Mouse (Mus musculus): ENCODE data around the gene Kdm2a. TPM values are rescaled to one million over a fixed set of nuclear protein-coding genes. Genes with fewer than 3 reads are reported as not detected.

Gene Kdm2a
- total and polyA plus RNA-seq, 3 experiments, result 20.3 to 55.9 TPM; not detected in 1

DNA sequence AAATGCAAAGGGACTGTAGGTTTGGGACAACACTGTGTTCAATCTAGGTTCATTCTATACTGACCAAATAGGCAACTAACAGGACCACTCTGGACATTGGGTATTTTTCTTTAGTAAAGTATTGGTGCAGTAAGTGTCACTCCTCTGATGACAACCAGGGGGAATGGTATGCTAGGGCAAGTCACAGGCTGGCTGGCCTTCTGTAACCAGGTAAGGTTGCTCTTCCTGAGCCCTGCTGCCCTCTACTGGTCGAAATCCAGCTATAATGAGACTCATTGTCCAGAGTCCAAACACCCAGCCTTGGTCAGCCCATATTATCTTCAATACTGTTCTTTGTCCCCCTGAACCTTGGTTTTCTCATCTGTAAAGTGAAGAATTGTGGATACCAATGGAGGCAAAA is 19.1 kb upstream of the Kdm2a start:
- H3K9ac ChIP-seq (ENCODE audit: control insufficient read depth, low read depth, low read length, poor library complexity, severe bottlenecking), result no peak overlapping the region
- H3K9me3 ChIP-seq (replicated peaks; ENCODE audit: insufficient read depth, low read length), result no peaks in the 10 kb centered on the region
- no peaks in the 10 kb centered on the region for H3K27me3 ChIP-seq (ENCODE audit: control insufficient read depth in 1 of 2, insufficient read depth in 2 of 2, low read length in 2 of 2)
- peaks cover 7 to 12% of the 10 kb centered on the region in 2 experiments for H3K4me1 ChIP-seq (ENCODE audit: control insufficient read depth in 1 of 2, insufficient read depth in 2 of 2, low read length in 2 of 2)
- no peaks in the 10 kb centered on the region for H3K79me2 ChIP-seq (ENCODE audit: control insufficient read depth, insufficient read depth, low read length, poor library complexity)
- TF ChIP-seq EP300 (IDR thresholded peaks at IDR 0.05; ENCODE audit: low read depth in 1 of 2, low read length in 2 of 2), result no peak
- TF ChIP-seq UBTF (IDR thresholded peaks at IDR 0.05; ENCODE audit: borderline replicate concordance, insufficient read depth, low read depth, low read length), result no peak
- no peak for TF ChIP-seq ZMIZ1 (IDR thresholded peaks at IDR 0.05; ENCODE audit: low read depth, low read length)
- TF ChIP-seq BHLHE40 (IDR thresholded peaks at IDR 0.05; ENCODE audit: borderline replicate concordance, low read depth, low read length), result no peak
- TF ChIP-seq POLR2A (IDR thresholded peaks at IDR 0.05; ENCODE audit: control insufficient read depth in 1 of 2, insufficient read depth in 1 of 2, low read depth in 1 of 2, low read length in 2 of 2, poor library complexity in 1 of 2), result no peak
- TF ChIP-seq RCOR1 (IDR thresholded peaks at IDR 0.05; ENCODE audit: low read depth, low read length), result no peak
- TF ChIP-seq RAD21 (IDR thresholded peaks at IDR 0.05; ENCODE audit: low read depth, low read length), result peak; percentile 79
- no peak for TF ChIP-seq POLR2AphosphoS5 (IDR thresholded peaks at IDR 0.05; ENCODE audit: borderline replicate concordance, low read depth, low read length)
- TF ChIP-seq ETS1 (IDR thresholded peaks at IDR 0.05; ENCODE audit: low read depth, low read length), result no peak
- TF ChIP-seq GATA1 (IDR thresholded peaks at IDR 0.05; ENCODE audit: low read depth, low read length), result no peak
- peak; percentile 74 to 89 (median 79) for TF ChIP-seq CTCF (IDR thresholded peaks at IDR 0.05 in 2 of 3, conservative IDR thresholded peaks at IDR 0.05 in 1 of 3; ENCODE audit: control insufficient read depth in 1 of 3, insufficient read depth in 1 of 3, low read depth in 2 of 3, low read length in 3 of 3, poor library complexity in 1 of 3, severe bottlenecking in 1 of 3)
- no peak for TF ChIP-seq GABPA (IDR thresholded peaks at IDR 0.05; ENCODE audit: low read depth, low read length)
- TF ChIP-seq ZC3H11A (IDR thresholded peaks at IDR 0.05; ENCODE audit: low read depth, low read length), result peak; percentile 79
- no peak for TF ChIP-seq TBP (IDR thresholded peaks at IDR 0.05; ENCODE audit: low read depth, low read length)
- TF ChIP-seq ELF1 (IDR thresholded peaks at IDR 0.05; ENCODE audit: low read depth, low read length), result no peak
- no peak for TF ChIP-seq NELFE (IDR thresholded peaks at IDR 0.05; ENCODE audit: low read depth, low read length)
- no peak for TF ChIP-seq MAZ (IDR thresholded peaks at IDR 0.05; ENCODE audit: low read depth, low read length)
- TF ChIP-seq SMC3 (IDR thresholded peaks at IDR 0.05; ENCODE audit: low read depth, low read length), result peak; percentile 80
- no peak for TF ChIP-seq ZNF384 (IDR thresholded peaks at IDR 0.05; ENCODE audit: low read depth, low read length)
- TF ChIP-seq POLR2AphosphoS2 (IDR thresholded peaks at IDR 0.05; ENCODE audit: low read length), result no peak
- TF ChIP-seq JUND (IDR thresholded peaks at IDR 0.05; ENCODE audit: low read depth, low read length), result no peak
- no peak for TF ChIP-seq ZKSCAN1 (IDR thresholded peaks at IDR 0.05; ENCODE audit: low read depth, low read length)
- TF ChIP-seq MYB (IDR thresholded peaks at IDR 0.05; ENCODE audit: low read depth, low read length), result no peak
- no peak for TF ChIP-seq KAT2A (conservative IDR thresholded peaks at IDR 0.05; ENCODE audit: low read depth, low read length)
- no peak for TF ChIP-seq CHD1 (IDR thresholded peaks at IDR 0.05; ENCODE audit: low read depth, low read length)
- no peak for TF ChIP-seq USF2 (IDR thresholded peaks at IDR 0.05; ENCODE audit: borderline replicate concordance in 1 of 2, insufficient read depth in 1 of 2, low read depth in 1 of 2, low read length in 2 of 2)
- H3K36me3 ChIP-seq (ENCODE audit: control insufficient read depth in 1 of 2, insufficient read depth in 2 of 2, low read length in 2 of 2), result peaks cover 0 to 8% of the 10 kb centered on the region in 2 experiments; a peak in 2 of 4 replicates
- H3K4me3 ChIP-seq (ENCODE audit: control insufficient read depth in 1 of 2, insufficient read depth in 1 of 2, low read depth in 2 of 2, low read length in 2 of 2), result no peak overlapping the region
- DNase-seq (ENCODE audit: low read depth, low spot score), result peak; percentile 60
- H3K27ac ChIP-seq (ENCODE audit: control insufficient read depth, low read depth, low read length), result no peak overlapping the region

Measured in MEL (cell line).